Mouse (Mus musculus) liver, adult (tissue): ENCODE data around the gene Ssbp4.

Experiments used
- GATA4 ChIP-seq: IDR thresholded peaks from 2 replicates; pipeline ENCODE4 v1.6.1; 2014; ENCODE audit warnings: mild to moderate bottlenecking, low read length; ENCODE audit not compliant: insufficient replicate concordance

Ssbp4 gene

DNA sequence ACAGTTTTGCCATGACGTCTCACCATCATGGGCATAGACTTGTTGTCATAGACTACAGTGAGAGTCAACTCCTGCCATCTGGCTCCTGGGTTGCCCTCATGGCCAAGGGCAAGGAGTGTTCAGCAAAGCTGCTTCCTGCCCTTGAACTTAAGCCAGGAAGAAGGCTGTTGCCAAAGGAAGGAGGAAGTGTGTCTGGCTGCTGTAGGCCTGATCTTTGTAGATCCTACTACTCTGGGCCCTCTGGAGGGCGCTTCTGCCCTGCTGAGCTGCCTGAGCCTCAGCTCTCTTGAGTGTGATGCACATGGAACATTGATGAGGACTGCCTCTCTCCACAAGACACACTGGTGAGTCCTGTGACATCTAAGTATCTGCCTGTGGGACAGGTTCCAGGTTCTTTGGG, 48.6 kb downstream of the Ssbp4 start:
- TF ChIP-seq GATA4: peak; percentile 18; the same call in 1 of the 2 replicates

DNA sequence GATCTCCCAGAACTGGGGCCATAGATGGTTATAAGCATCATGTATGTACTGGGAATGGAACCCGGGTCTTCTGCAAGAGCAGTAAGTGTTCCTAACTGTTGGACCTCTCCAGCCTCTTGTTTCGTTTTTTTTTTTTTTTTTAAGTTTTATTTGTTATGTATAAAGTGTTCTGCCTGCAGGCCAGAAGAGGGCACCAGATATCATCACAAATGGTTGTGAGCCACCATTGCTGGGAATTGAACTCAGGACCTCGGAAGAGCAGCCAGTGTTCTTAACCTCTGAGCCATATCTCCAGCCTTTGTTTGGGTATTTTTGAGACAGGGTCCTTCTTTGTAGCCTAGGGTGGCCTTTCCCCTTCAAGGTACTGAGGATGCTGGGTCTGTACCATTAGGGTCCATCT, 49.7 kb downstream of the Ssbp4 start:
- no peak for TF ChIP-seq GATA4

DNA sequence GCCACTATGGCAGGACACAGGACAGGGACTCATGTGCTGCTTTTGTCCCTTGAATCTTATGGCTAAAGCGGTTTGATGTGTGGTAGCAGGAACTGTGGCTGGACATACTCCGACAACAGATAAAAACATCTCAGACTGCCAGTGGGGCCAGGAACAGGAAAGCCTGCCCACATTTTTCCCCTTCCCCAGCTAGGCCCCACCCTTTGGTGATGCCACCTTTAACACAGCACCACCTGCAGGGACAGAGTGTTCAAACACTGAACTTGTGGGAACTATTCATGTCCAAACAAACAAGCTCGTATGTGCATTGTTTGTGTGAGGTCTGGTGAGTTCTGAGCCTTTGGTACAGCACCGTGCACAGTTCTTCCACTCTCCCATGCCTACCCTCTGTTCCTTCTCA, 50.3 kb downstream of the Ssbp4 start:
- no peak for TF ChIP-seq GATA4

DNA sequence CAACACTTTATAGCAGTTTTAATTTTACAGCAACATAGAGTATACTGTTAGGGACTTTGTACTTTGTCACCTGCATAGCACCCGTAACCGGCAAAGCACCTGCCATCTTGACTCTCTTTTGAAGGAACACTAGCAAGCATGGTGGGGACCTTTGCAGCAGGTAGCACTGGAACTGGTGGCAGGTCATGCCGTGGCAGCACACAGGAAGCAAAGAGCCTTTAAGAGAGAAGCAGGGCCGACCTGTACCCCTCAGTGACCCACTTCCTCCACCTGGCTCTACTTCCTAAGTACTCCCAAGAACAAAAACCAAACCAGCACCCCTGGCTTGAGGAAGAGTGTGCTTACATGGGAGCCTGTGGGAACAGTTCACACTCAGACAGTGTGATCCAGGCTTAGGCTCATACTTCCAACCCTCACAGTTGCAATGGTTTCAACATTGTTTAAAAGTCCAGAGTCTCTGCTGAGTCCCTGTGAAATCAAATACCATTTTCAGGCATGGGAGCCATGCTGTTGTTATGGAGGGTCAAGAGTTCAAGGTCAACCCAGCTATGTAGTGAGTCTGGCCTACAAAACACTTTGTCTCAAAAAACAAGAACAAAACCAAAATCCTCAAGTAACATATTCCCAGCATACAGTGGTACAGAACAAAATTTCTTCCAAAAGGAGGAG, 53.5 kb downstream of the Ssbp4 start:
- no peak for TF ChIP-seq GATA4

DNA sequence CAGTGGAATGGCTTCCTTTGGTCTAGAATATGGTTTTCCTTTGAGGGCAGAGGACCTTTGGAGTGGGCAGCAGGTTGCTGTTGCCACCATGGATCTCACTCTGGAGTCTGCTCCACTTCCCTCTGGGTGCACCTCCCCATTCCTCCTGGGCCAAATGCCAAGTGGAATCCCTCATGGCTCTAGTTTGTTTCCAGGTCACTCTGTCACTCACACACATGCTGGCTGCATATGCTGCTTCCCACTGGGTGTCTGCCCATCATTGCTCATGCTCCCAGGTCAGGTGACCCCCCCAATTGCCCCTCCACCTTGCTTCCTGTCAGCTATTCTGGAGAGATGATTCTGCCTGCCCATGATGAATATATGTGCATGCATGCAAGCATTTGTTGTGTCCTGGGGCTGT, 54.9 kb downstream of the Ssbp4 start:
- TF ChIP-seq GATA4: no peak

DNA sequence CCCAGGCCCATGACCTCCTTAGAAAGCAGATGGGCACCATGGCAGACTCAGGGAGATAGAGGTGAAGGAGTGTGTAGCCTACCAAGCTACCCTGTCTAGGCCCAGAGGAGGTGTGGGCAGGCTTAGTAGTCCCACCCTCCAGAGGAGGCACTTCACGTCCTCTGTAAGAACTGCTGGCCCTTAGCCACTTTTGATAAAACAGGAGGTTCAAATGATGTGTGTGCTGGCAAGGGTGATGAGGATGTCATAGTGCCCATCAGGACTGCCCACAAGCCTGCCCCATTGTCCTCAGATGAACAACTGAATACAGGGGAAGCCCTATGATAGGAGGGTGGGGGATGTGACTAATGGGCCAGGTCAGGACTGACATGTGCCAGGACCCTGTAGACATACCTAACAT, 55.8 kb downstream of the Ssbp4 start:
- no peak for TF ChIP-seq GATA4

DNA sequence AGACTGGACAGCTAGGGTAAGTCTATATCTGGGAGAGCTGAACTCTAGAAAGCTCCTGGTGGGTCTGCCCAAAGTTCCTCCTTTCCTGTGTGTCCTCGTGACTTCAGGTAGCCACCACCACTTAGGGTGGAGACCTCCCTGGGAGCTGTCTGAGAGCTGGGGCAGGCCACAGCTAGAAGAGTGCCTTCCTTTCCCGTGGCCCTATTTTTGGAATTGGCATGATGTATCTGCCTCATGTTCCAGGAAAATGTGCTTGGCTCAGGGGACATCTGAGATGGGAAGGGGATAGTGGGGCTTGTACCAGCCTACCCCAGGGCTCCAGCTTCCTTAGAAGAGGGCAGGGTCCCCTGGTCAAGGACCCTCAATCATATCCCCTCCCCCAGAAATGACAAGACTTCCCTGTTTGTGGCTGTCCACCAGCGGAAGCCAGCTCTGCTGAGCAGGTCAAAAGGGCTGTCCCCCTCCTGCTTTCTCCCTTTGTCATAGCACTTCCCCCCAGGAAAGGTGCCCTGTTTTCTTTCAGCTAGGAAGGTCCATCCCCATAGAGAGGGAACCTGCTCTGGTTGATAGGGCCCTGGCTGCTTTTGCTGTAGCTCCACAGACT, 57.0 kb downstream of the Ssbp4 start:
- TF ChIP-seq GATA4: no peak

DNA sequence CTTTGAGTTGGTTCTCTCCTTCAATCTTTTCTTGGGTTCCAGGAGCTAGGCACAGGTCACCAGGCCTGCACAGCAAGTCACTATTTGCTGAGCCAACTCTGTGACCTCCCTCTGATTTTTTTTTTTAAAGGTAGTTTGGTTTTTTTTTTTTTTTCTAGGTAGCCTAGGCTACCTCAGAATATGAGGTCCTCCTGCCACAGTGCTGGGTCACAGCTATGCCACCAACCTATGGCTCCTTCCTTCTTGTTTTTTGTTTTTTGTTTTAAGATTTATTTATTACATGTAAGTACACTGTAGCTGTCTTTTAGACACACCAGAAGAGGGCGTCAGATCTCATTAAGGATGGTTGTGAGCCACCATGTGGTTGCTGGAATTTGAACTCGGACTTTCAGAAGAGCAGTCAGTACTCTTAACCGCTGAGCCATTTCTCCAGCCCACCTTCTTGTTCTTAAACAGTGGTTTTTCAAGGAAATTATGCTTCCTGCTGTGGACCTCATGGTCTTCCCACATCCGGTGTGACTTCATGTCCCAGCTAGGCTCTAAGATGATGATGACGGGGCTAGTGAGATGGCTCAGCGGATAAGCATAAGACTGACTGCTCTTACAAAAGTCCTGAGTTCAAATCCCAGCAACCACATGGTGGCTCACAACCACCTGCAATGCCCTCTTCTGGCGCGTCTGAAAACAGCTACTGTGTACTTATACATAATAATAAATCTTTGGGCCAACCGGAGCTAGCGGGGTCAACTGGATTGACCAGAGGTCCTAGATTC, 59.1 kb downstream of the Ssbp4 start:
- no peak for TF ChIP-seq GATA4

DNA sequence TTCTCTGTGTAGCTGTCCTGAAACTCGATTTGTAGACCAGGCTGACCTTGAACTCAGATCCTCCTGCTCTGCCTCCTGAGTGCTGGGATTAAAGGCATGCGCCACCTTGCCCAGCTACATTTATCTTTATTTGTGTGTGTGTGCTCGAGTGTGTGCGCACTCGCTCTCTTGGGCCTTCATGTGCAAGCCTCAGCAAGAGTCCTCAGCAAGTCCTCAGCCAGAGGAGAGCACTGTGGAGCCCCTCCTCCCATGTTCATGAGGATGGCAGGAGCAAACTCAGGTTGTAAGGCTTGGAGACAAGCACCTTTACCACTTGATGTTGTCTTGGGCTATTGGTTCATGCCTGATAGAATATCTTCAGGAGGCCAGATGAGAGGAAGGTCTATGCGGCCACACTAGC, 60.9 kb downstream of the Ssbp4 start:
- TF ChIP-seq GATA4: no peak
